Mouse (Mus musculus) ES-E14 (cell line): ENCODE measurements around the gene Gp5. TPM values are rescaled to one million over a fixed set of nuclear protein-coding genes. Genes with fewer than 3 reads are reported as not detected.

ENCODE experiments used
- DNase-seq: peaks from one replicate; pipeline ENCODE4 v3.0.0-alpha.2; 2013; ENCODE audit warnings: low read depth, low spot score
- H3K27ac ChIP-seq: 2 replicates; pipeline ENCODE4 v1.5.1; 2012; ENCODE audit warnings: low read depth, mild to moderate bottlenecking, low read length, moderate library complexity, mixed read lengths; ENCODE audit not compliant: poor library complexity, insufficient read depth, severe bottlenecking
- H3K36me3 ChIP-seq: 2 replicates; pipeline ENCODE4 v1.6.1; 2012; ENCODE audit warnings: mild to moderate bottlenecking, low read length, moderate library complexity, mixed read lengths; ENCODE audit not compliant: control insufficient read depth, poor library complexity, insufficient read depth, severe bottlenecking
- H3K4me1 ChIP-seq, 2 experiments: fragments of 150-350 bp in 1 of 2; sonication (generic) in 1 of 2; 2 replicates each; pipeline ENCODE4 v1.6.1; 2012; ENCODE audit warnings: low read length in 2 of 2, mild to moderate bottlenecking in 1 of 2, mixed read lengths in 1 of 2; ENCODE audit not compliant: control insufficient read depth in 2 of 2, insufficient read depth in 2 of 2, poor library complexity in 1 of 2
- H3K4me3 ChIP-seq, 2 experiments: fragments of 150-350 bp in 1 of 2; sonication (generic) in 1 of 2; 2 replicates each; pipeline ENCODE4 v1.5.1; 2012; ENCODE audit warnings: low read length in 2 of 2, low read depth in 1 of 2, mild to moderate bottlenecking in 1 of 2, mixed read lengths in 1 of 2; ENCODE audit not compliant: insufficient read depth in 1 of 2, poor library complexity in 1 of 2, severe bottlenecking in 1 of 2
- H3K9ac ChIP-seq: 2 replicates; pipeline ENCODE4 v1.6.1; 2012; ENCODE audit warnings: low read depth, mild to moderate bottlenecking, low read length, mixed read lengths; ENCODE audit not compliant: poor library complexity, insufficient read depth, severe bottlenecking
- H3K9me3 ChIP-seq: fragments of 150-350 bp; sonication (generic); 2 replicates; pipeline ENCODE4 v1.6.1; 2012; ENCODE audit warnings: low read depth, mild to moderate bottlenecking, low read length; ENCODE audit not compliant: control insufficient read depth, insufficient read depth
- CHD2 ChIP-seq: IDR thresholded peaks from 2 replicates; pipeline ENCODE4 v1.6.1; 2014; ENCODE audit warnings: mild to moderate bottlenecking, low read depth, low read length, inconsistent platforms
- HCFC1 ChIP-seq: IDR thresholded peaks from 2 replicates; pipeline ENCODE4 v1.6.1; 2012; ENCODE audit warnings: low read length, inconsistent platforms, borderline replicate concordance; ENCODE audit not compliant: insufficient read depth
- MAFK ChIP-seq: IDR thresholded peaks from 2 replicates; pipeline ENCODE4 v1.6.1; 2014; ENCODE audit warnings: mild to moderate bottlenecking, low read depth, low read length, inconsistent platforms; ENCODE audit not compliant: insufficient read depth
- ZC3H11A ChIP-seq: IDR thresholded peaks from 2 replicates; pipeline ENCODE4 v1.6.1; 2012; ENCODE audit warnings: low read depth, mild to moderate bottlenecking, inconsistent platforms, low read length, borderline replicate concordance
- ZNF384 ChIP-seq: IDR thresholded peaks from 2 replicates; pipeline ENCODE4 v1.6.1; 2012; ENCODE audit warnings: low read depth, low read length, inconsistent platforms
- in situ Hi-C, 2 experiments: fragments of 600-800 bp; cut with MboI; formaldehyde crosslinking; loops; one replicate each; pipeline ENCODE4 v1.15.1; 2025; ENCODE audit warnings: low sequenced_read_pairs in 2 of 2, inconsistent platforms in 1 of 2; ENCODE audit not compliant: unreplicated experiment in 2 of 2
- total RNA-seq: library from RNA; depleted of rRNA; stranded (reverse); fragments of 300-350 nt; gene quantifications from 2 replicates; pipeline ENCODE4 v1.2.3, GENCODE M21; 2012; rRNA removed

Gene Gp5
- total RNA-seq, 1 experiment = 0.31 TPM

DNA sequence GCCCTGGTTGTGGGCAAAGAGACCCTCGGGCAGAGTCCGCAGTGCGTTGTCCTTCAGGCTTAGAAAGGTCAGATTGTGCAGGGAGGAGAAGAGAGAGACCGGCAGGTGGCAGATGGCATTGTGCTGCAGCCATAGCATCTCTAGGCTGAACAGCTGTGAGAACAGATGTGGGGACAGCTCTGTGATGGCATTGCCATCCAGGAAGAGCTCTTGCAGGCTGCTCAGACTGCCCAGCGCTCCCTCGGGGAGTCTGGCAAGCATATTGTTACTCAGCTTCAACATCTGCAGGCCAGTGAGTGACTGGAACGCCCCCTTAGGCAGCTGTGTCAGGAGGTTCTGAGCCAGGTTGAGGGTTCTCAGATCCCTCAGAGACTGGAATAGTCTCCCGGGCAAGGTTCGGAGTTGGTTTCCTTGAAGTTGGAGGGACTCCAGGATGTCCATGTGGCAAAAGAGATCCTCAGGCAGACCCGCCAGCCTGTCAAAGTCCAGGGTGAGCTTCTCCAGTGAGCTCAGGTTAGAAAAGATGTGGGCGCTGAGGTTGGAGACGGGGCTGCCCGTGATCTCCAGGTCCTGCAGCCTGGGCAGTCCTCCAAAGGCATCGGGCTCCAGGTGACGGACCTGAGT is 50.5 kb downstream of the Gp5 start:
- H3K4me3 ChIP-seq = no peak overlapping the region
- no peak for DNase-seq
- no peak overlapping the region for H3K9ac ChIP-seq
- in situ Hi-C loops = no loop called here
- no peaks in the 10 kb centered on the region for H3K36me3 ChIP-seq
- no peak overlapping the region for H3K27ac ChIP-seq
- H3K4me1 ChIP-seq = peaks cover 0 to 1% of the 10 kb centered on the region in 2 experiments; a peak in 1 of 4 replicates
- no peaks in the 10 kb centered on the region for H3K9me3 ChIP-seq
- TF ChIP-seq CHD2 = no peak
- no peak for TF ChIP-seq ZNF384
- no peak for TF ChIP-seq HCFC1
- TF ChIP-seq ZC3H11A = no peak
- TF ChIP-seq MAFK = no peak

DNA sequence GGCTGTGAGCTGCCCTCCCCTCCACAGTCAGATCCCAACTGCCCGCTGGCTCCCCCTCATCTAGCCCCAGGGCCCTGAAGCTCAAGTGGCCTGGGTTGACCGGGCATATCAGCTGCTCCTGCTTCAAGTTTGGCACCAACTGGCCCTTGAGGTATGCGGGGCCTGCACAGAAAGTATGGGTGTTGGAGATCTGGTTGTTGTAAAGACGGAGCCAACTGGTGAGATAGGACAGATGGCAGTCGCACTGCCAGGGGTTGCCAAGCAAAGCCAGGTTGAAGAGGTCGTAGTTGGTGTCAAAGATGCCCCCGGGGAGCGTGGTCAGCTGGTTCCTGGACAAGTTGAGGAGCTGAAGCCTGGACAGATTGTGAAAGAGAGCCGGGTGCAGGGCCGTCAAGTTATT is 51.1 kb downstream of the Gp5 start:
- DNase-seq = no peak
- Histone ChIP-seq H3K4me3 (no peak overlapping the region), H3K4me1 (peaks cover 0 to 2% of the 10 kb centered on the region in 2 experiments; a peak in 1 of 4 replicates), H3K27ac (no peak overlapping the region), H3K9ac (no peak overlapping the region), H3K36me3 (no peaks in the 10 kb centered on the region), H3K9me3 (no peaks in the 10 kb centered on the region)
- in situ Hi-C loops = loop anchor here in 1 of 2 experiments (10.0 kb wide), 1 partner anchor 255 kb away; no protein-coding TSS in a partner anchor
- TF ChIP-seq HCFC1 (no peak), CHD2 (no peak), ZNF384 (no peak), MAFK (no peak), ZC3H11A (no peak)

DNA sequence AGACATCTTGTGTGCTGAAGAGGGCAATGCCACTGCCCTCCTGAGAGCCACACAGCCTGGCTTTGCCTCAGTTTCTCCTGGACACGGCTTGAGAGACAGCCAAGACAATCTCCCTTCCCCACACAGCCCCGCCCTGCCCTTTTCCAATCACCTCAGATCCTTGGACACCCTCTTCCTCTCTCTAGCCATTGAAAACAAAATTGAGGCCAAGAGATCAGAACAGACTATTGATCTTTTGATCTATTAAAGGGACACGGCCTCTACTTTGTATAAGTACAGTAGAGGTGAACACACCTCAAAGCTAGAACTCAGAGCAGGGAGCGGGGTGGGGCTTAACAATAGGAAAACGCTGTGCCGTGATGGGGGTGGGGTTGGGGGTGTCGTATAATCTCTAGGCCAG is 52.1 kb downstream of the Gp5 start:
- no peak for DNase-seq
- in situ Hi-C loops = loop anchor here in 1 of 2 experiments (10.0 kb wide), 1 partner anchor 256 kb away; no protein-coding TSS in a partner anchor
- H3K9me3 ChIP-seq = no peaks in the 10 kb centered on the region
- H3K9ac ChIP-seq = no peak overlapping the region
- TF ChIP-seq ZC3H11A (no peak), MAFK (no peak), HCFC1 (no peak), CHD2 (no peak), ZNF384 (no peak)
- no peak overlapping the region for H3K4me3 ChIP-seq
- H3K36me3 ChIP-seq = no peaks in the 10 kb centered on the region
- no peak overlapping the region for H3K27ac ChIP-seq
- peaks cover 0 to 2% of the 10 kb centered on the region in 2 experiments; a peak in 1 of 4 replicates for H3K4me1 ChIP-seq

DNA sequence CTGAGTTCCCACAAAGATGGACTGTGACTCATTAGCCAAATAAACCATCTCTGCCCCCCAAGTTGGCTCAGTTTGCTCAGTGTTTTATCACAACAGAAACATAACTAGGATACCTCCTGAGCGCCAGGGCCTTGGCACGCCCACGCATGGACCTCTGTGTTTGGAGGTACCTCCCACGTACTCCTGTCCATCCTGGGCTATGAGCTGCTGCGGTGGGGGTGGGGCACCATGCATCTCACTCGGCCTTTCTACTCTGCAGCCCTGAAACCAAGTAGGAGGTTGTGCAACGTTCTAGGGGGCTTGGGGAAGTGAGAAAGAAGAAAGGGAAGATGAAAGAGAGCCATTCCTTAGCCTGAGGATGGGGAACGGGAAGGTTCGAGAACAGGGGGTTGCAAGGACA is 52.9 kb downstream of the Gp5 start:
- in situ Hi-C loops = loop anchor here in 1 of 2 experiments (10.0 kb wide), 1 partner anchor 257 kb away; no protein-coding TSS in a partner anchor
- Histone ChIP-seq H3K9ac (no peak overlapping the region), H3K27ac (no peak overlapping the region), H3K9me3 (no peaks in the 10 kb centered on the region), H3K4me1 (peaks cover 0 to 2% of the 10 kb centered on the region in 2 experiments; a peak in 1 of 4 replicates), H3K4me3 (no peak overlapping the region), H3K36me3 (no peaks in the 10 kb centered on the region)
- no peak for DNase-seq
- no peak for TF ChIP-seq CHD2
- no peak for TF ChIP-seq ZC3H11A
- no peak for TF ChIP-seq HCFC1
- no peak for TF ChIP-seq ZNF384
- no peak for TF ChIP-seq MAFK

Other genes with a start within 250 kb of the Gp5 start
- gene Hes1, start 246.4 kb downstream of the Gp5 start, total RNA-seq = 17.5 and 19.3 TPM in 2 replicates
- gene Cpn2, start 43.3 kb downstream of the Gp5 start, total RNA-seq = not detected in 2 replicates
- gene Lrrc15, start 27.5 kb downstream of the Gp5 start, total RNA-seq = 1.8 TPM in 2 replicates
- gene Atp13a3, start 95.2 kb upstream of the Gp5 start, total RNA-seq = 87.2 and 98.9 TPM in 2 replicates
- 4.2 and 9.2 TPM in 2 replicates for gene Tmem44, start 240.1 kb upstream of the Gp5 start, total RNA-seq